Mouse (Mus musculus) retina, postnatal 1 day (tissue): ENCODE data around the gene Angel1.

Source experiments
- DNase-seq: peaks from one replicate; pipeline ENCODE4 v3.0.0-alpha.2; 2012

Angel1 gene

GRCm38 (mm10) chr12:86672507-86672906 is 53.8 kb downstream of the Angel1 start:
- no peak for DNase-seq

GRCm38 (mm10) chr12:86672105-86672504 is 54.2 kb downstream of the Angel1 start:
- DNase-seq = no peak

GRCm38 (mm10) chr12:86668404-86668803 is 57.9 kb downstream of the Angel1 start:
- no peak for DNase-seq

GRCm38 (mm10) chr12:86665656-86666055 is 60.6 kb downstream of the Angel1 start:
- DNase-seq = no peak

GRCm38 (mm10) chr12:86660466-86660865 is 65.8 kb downstream of the Angel1 start:
- no peak for DNase-seq

- peak; percentile 87 for DNase-seq
Observed at GRCm38 (mm10) chr12:86659447-86659968, 66.8 kb downstream of the Angel1 start.

GRCm38 (mm10) chr12:86652570-86653041 is 73.7 kb downstream of the Angel1 start:
- DNase-seq = peak; percentile 92

GRCm38 (mm10) chr12:86651301-86651860 is 74.9 kb downstream of the Angel1 start:
- no peak for DNase-seq
